Mouse (Mus musculus): Measurements from ENCODE around the gene Msgn1.
A peak's percentile ranks its signal among the peaks of the same experiment; 100 is the strongest.

Gene Msgn1

GRCm38 (mm10) chr12:11208872-11209271 is at the start of gene Msgn1:
Msgn1 (minus strand) TSS chr12:11208972.
- DNase-seq (ENCODE audit: low spot score) = no peak

GRCm38 (mm10) chr12:11250322-11250721 is 41.5 kb upstream of the Msgn1 start:
- no peak for DNase-seq (ENCODE audit: low spot score)

GRCm38 (mm10) chr12:11247460-11247859 is 38.7 kb upstream of the Msgn1 start:
- no peak for DNase-seq (ENCODE audit: low spot score)

GRCm38 (mm10) chr12:11235996-11236395 is 27.2 kb upstream of the Msgn1 start:
- DNase-seq (ENCODE audit: low spot score) = no peak

- DNase-seq (ENCODE audit: low spot score) = no peak
Observed at GRCm38 (mm10) chr12:11230267-11230666, 21.5 kb upstream of the Msgn1 start.

- peak; percentile 27 for DNase-seq (ENCODE audit: low spot score)
Observed at GRCm38 (mm10) chr12:11226529-11227268, 17.9 kb upstream of the Msgn1 start.

- no peak for DNase-seq (ENCODE audit: low spot score)
Observed at GRCm38 (mm10) chr12:11226123-11226522, 17.4 kb upstream of the Msgn1 start.

- DNase-seq (ENCODE audit: low spot score) = no peak
Observed at GRCm38 (mm10) chr12:11224722-11225121, 15.9 kb upstream of the Msgn1 start.

GRCm38 (mm10) chr12:11223090-11223489 is 14.3 kb upstream of the Msgn1 start:
- DNase-seq (ENCODE audit: low spot score) = peak; percentile 46

- peak; percentile 31 for DNase-seq (ENCODE audit: low spot score)
Observed at GRCm38 (mm10) chr12:11222566-11222965, 13.8 kb upstream of the Msgn1 start.

GRCm38 (mm10) chr12:11221524-11222330 is 13.0 kb upstream of the Msgn1 start:
- peak; percentile 57 for DNase-seq (ENCODE audit: low spot score)

- no peak for DNase-seq (ENCODE audit: low spot score)
Observed at GRCm38 (mm10) chr12:11217726-11218250, 9.0 kb upstream of the Msgn1 start.

- DNase-seq (ENCODE audit: low spot score) = peak; percentile 30
Observed at GRCm38 (mm10) chr12:11216454-11216853, 7.7 kb upstream of the Msgn1 start.

GRCm38 (mm10) chr12:11215555-11215954 is 6.8 kb upstream of the Msgn1 start:
- DNase-seq (ENCODE audit: low spot score) = no peak

- no peak for DNase-seq (ENCODE audit: low spot score)
Observed at GRCm38 (mm10) chr12:11214776-11215175, 6.0 kb upstream of the Msgn1 start.

GRCm38 (mm10) chr12:11212881-11213280 is 4.1 kb upstream of the Msgn1 start:
- no peak for DNase-seq (ENCODE audit: low spot score)

GRCm38 (mm10) chr12:11210361-11210760 is 1.6 kb upstream of the Msgn1 start:
- no peak for DNase-seq (ENCODE audit: low spot score)

GRCm38 (mm10) chr12:11209636-11210035 is 864 bp upstream of the Msgn1 start:
- no peak for DNase-seq (ENCODE audit: low spot score)

- no peak for DNase-seq (ENCODE audit: low spot score)
Observed at GRCm38 (mm10) chr12:11206321-11206720, 2.5 kb downstream of the Msgn1 start.

- peak; percentile 70 for DNase-seq (ENCODE audit: low spot score)
Observed at GRCm38 (mm10) chr12:11203694-11204665, 4.8 kb downstream of the Msgn1 start.

- no peak for DNase-seq (ENCODE audit: low spot score)
Observed at GRCm38 (mm10) chr12:11202476-11202875, 6.3 kb downstream of the Msgn1 start.

- DNase-seq (ENCODE audit: low spot score) = no peak
Observed at GRCm38 (mm10) chr12:11200711-11201110, 8.1 kb downstream of the Msgn1 start.

Data from testis, postnatal 14 days (tissue).